Mouse (Mus musculus) T-helper 1 cell (primary cell): ENCODE data around the gene Trib2.

Experiments
- in situ Hi-C: fragments of 300-600 bp; cut with MboI, MseI; formaldehyde crosslinking; loops from one replicate; pipeline ENCODE4 v1.15.1; 2025; ENCODE audit warnings: high pct_unique_total_duplicates

The Trib2 gene

GRCm38 (mm10) chr12:15816740-15817178, at the start of gene Trib2:
Trib2 (minus strand) TSS chr12:15816922.
- in situ Hi-C loops: loop anchor here (5.0 kb wide), 2 partner anchors 186 to 356 kb away; no protein-coding TSS in a partner anchor

- in situ Hi-C loops: no loop called here
These were observed 41.3 kb upstream of the Trib2 start for GRCm38 (mm10) chr12:15858005-15858404.

GRCm38 (mm10) chr12:15855891-15856290, 39.2 kb upstream of the Trib2 start:
- in situ Hi-C loops: no loop called here

- in situ Hi-C loops: no loop called here
These were observed 36.1 kb upstream of the Trib2 start for GRCm38 (mm10) chr12:15852781-15853180.

DNA sequence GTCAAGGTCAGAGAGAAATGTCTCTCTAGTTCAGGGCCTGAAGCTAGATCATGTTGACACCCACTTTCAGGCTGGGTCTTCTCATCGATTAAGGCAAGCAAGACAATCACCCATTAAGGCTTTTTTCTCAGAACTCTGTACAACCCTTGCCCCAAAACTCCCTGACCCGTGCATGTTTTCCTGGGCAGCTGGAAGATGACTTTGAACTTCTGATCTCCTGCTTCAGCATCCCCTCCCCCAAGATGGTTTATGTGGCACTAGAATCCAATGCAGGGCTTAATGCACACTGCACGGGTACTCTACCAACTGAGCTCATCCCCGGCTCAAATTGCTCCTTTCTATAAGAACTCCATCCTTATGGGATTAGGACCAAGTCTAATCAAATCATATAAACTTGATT, 35.3 kb upstream of the Trib2 start:
- in situ Hi-C loops: no loop called here

GRCm38 (mm10) chr12:15850441-15850895, 33.7 kb upstream of the Trib2 start:
- in situ Hi-C loops: no loop called here

DNA sequence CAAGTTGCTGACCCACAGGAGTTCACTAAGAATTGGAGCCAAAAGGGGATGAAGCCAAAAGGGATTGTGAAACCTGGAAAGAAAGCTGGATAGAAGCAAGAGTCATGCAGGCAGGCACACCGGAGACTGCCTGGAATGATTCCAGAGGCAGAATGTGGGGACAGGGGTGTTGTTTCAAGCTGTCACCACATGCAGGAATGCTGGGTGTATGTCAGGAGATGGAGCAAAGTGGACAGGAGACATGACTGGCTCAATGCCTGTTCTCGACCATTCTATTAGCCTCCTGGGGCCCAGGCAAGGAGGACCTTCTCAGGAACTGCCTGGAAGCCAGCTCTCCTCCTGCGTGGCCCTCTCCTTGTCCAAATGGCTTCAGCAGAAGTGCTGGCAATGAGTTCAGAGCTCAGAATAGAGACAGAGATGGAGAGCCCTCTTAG, 33.2 kb upstream of the Trib2 start:
- in situ Hi-C loops: no loop called here

DNA sequence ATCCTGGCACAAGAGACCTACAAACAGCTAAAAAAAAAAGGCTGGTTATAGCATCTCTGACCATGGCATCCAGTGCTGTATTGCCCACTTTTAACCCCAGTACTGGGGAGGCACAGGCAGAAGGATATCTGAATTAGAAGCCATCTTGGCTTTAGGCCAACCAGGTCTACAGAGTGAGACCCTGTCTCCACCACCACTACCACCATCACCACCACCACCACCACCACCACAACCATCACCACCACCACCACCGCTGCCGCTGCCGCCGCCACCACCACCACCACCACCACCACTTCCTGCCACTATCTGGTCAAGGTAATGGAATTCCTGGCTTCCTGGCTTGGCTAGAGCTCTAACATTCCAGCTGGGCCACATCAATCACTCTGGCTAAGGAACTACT, 31.7 kb upstream of the Trib2 start:
- in situ Hi-C loops: no loop called here

- in situ Hi-C loops: no loop called here
These were observed 28.0 kb upstream of the Trib2 start for GRCm38 (mm10) chr12:15844701-15845100.

DNA sequence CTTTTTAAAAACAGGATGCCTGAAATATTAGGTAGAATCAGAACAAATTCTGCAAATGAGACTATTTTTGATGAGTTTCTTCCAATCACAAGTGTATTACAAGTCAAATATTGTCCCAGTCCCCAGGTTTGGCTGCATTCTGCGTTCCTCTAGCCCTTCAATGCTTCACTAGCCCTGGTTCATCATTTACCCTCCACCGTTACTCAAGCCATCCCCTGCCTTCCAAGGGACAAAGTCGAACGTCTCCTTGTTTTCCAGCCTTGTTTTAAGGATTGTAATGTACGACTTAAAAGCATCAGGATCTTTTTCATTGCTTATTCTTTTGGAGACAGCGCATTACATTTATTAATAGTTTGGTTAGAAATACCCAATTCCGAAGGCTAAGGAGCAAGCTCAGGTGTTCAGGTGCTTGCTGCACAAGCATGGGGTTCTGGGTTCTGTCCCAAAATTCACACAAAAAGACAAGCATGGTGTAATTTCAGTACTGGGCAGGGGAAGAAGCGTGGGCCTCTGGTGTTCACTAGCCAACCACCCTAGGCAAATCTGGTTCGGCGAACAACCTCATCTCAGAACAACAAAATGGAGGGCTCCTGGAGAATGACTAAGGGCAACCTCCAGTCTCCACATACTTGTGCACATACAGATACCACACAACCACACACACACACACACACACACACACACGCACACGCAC, 24.3 kb upstream of the Trib2 start:
- in situ Hi-C loops: no loop called here

DNA sequence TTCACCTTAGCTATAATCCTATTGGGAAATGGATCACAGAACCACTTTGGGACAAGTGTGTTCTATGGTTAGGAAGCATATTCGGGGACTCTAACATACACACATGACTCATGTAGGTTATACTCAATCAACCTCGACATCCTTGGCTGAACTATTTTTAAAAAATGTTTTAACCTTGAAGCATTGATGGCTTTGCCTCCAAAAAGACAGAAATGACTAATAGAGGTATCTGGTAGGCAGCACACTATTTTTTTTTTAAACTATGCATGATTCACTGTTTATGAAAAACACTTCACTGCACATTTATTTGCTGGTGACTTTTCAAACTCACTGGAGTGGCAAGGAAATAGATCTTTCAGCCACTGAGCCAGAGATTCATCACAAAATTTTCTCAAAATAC, 21.5 kb upstream of the Trib2 start:
- in situ Hi-C loops: no loop called here

GRCm38 (mm10) chr12:15837566-15837965, 20.8 kb upstream of the Trib2 start:
- in situ Hi-C loops: no loop called here

DNA sequence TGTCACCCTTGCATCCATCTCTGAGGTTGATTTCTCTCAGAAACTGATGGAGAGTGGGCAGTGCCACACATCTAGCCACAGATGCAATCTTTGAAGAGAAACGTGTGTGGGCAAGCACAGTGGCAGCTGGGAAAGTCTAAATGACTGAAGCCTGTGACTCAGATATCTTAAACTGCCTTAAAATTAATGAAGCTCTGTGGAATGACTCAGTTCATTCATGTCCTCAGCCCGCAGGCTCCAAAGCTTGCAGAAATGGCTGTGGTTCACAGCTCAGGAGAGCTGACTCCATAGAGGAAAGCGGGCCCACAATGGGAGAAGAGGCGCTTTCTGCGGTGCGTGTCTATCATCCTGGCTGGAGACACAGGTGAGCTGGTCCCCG, 15.9 kb upstream of the Trib2 start:
- in situ Hi-C loops: no loop called here

- in situ Hi-C loops: no loop called here
These were observed 15.4 kb upstream of the Trib2 start for GRCm38 (mm10) chr12:15831941-15832673.

DNA sequence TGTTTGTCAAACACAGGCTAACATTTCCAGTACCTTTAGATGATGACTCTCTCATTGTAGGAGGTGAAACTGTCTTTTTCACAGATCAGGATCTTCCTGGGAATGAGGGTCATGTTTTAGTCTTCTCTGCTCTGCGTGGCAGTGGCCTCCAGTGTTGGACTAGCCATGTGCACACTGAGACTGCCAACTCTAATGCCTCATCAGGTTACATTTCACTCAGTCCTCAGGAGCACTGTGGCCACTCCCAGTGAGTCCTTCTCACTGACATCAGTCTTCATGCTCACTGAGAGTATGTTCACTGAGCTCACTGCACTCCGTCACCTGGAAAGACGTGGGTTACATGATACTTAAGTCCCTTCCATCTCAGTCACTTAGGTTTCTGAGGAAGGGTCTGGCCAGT, 14.0 kb upstream of the Trib2 start:
- in situ Hi-C loops: no loop called here

DNA sequence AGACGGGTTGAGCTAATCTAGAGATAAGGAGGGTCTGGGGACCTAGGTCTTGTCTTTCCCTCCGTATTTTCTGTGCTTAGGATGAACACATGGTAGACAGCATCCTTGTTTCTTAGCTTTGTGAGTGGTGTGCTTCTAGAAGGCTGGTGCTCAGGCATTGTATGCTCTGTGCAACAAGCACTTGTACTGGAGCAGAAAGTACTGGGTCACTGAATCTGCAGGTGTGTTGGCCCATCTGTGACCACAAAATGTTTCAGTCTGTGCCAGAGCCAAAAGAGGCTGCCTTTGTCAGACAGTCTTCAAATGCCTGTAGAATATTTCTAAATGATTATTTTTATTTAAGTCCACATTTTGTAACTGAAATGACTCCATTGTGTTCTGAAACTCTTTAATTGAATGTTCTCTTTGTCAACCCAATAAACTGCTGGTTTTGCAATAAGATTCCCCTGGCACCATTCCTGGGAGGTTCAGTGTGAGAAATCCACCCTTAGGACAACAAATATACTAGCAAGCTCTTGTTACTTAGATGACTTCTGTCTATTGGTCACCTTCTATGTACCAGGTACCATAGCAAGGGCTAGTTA, 12.2 kb upstream of the Trib2 start:
- in situ Hi-C loops: no loop called here

- in situ Hi-C loops: no loop called here
These were observed 4.3 kb upstream of the Trib2 start for GRCm38 (mm10) chr12:15821019-15821418.

DNA sequence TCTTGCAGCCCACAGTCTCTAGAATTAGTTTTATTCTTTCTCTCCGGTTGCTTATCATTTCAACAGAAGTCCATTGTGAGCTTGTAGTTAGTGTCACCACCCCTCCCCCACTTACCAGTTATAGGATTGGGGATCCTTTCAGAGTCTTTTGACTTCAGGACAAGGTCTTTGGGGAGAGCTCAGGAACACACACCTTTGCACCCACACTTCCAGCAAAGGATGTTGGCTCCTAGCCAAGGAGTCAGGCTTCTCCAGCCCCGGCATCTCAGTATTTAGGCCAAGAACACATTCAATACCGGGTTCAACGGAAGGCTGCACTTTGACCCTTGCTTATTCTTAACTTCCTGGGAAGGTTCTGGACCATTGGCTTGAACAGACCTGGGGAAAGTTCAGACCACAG, 643 bp upstream of the Trib2 start:
- in situ Hi-C loops: loop anchor here (5.0 kb wide), 2 partner anchors 185 to 355 kb away; no protein-coding TSS in a partner anchor

DNA sequence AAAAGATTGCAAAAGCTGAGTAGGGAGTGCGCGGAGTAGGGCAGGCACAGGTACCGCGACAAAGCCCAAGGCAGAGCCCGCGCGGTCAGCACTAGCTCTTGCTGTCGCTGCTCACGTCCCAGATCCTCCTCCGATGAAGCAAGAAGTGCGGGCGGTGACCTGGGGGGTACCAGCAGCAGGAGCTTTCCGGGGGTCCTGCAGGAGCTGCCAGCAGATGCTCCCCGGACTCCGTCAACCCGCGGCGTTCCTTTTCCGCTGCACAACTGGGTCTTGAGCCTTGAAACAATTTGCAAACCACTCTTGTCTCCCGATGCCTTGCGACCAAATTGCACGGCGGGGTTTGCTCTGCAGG, 492 bp downstream of the Trib2 start:
- in situ Hi-C loops: loop anchor here (5.0 kb wide), 2 partner anchors 186 to 356 kb away; no protein-coding TSS in a partner anchor

- in situ Hi-C loops: loop anchor here (5.0 kb wide), 2 partner anchors 187 to 357 kb away; no protein-coding TSS in a partner anchor
These were observed 1.0 kb downstream of the Trib2 start for GRCm38 (mm10) chr12:15815576-15816253.

DNA sequence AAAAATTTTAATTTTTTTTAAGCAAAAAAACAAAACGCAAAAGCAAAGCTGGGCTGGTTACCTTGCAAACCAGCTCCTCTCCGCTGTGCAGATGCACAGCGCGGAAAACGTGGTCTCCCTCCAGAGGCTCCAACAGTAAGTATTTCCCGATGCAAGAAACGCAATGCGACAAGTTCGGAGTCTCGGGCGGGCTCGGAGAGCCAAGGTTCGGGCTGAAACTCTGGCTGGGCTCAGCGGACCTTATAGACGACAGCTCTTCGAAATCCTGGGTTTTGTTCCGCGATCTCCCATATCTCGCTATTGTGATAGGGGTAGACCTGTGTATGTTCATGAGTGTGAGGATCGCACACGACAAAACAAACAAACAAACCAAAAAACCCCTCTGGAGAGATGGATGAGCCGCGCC, 1.5 kb downstream of the Trib2 start:
- in situ Hi-C loops: loop anchor here (5.0 kb wide), 2 partner anchors 187 to 357 kb away; no protein-coding TSS in a partner anchor
